Mouse (Mus musculus) heart, embryonic 15.5 days (tissue): ENCODE measurements around the gene Clec11a. TPM values are rescaled to one million over a fixed set of nuclear protein-coding genes. Genes with fewer than 3 reads are reported as not detected.

Experiments used
- polyA plus RNA-seq: library from polyadenylated mRNA; unstranded; fragments of >200 nt; fragmentation: Nextera tagmentation; extraction: Ambion mirVana; gene quantifications from 2 replicates; pipeline ENCODE4 v1.2.1, GENCODE M21; 2015

The Clec11a gene
- polyA plus RNA-seq, 1 experiment from 2014 or later = 1.0 TPM

Other genes starting within 250 kb of the Clec11a start
- not detected in 2 replicates for gene Klk1b21, start 204.6 kb downstream of the Clec11a start, polyA plus RNA-seq
- not detected in 2 replicates for gene Klk1b22, start 194.2 kb downstream of the Clec11a start, polyA plus RNA-seq
- gene Klk1b16, start 170.1 kb downstream of the Clec11a start, polyA plus RNA-seq = not detected in 2 replicates
- not detected in 2 replicates for gene Klk1b24, start 118.7 kb downstream of the Clec11a start, polyA plus RNA-seq
- not detected in 2 replicates for gene Klk1b3, start 108.7 kb downstream of the Clec11a start, polyA plus RNA-seq
- gene Klk1b4, start 99.5 kb downstream of the Clec11a start, polyA plus RNA-seq = not detected in 2 replicates
- not detected in 2 replicates for gene Klk1b5, start 91.0 kb downstream of the Clec11a start, polyA plus RNA-seq
- 0.13 TPM in 1 of 2 replicates, not detected in the other for gene Klk1, start 81.5 kb downstream of the Clec11a start, polyA plus RNA-seq
- 0.09 TPM in 1 of 2 replicates, not detected in the other for gene Gm36864, start 70.7 kb downstream of the Clec11a start, polyA plus RNA-seq
- 0.62 and 1.1 TPM in 2 replicates for gene 1700028J19Rik, start 60.2 kb downstream of the Clec11a start, polyA plus RNA-seq
- 59.5 and 86.8 TPM in 2 replicates for gene 2410002F23Rik, start 60.2 kb downstream of the Clec11a start, polyA plus RNA-seq
- not detected in 2 replicates for gene Acp4, start 49.5 kb downstream of the Clec11a start, polyA plus RNA-seq
- gene Gm15517, start 45.5 kb downstream of the Clec11a start, polyA plus RNA-seq = not detected in 2 replicates
- gene Shank1, start 3.4 kb upstream of the Clec11a start, polyA plus RNA-seq = 0.58 and 0.74 TPM in 2 replicates
- 0.71 and 0.82 TPM in 2 replicates for gene Syt3, start 77.2 kb upstream of the Clec11a start, polyA plus RNA-seq
- gene 1700008O03Rik, start 78.9 kb upstream of the Clec11a start, polyA plus RNA-seq = 0.13 and 0.47 TPM in 2 replicates
- 1.8 TPM in 2 replicates for gene Lrrc4b, start 122.1 kb upstream of the Clec11a start, polyA plus RNA-seq
- 0.43 and 0.74 TPM in 2 replicates for gene Aspdh, start 158.5 kb upstream of the Clec11a start, polyA plus RNA-seq
- gene Josd2, start 161.1 kb upstream of the Clec11a start, polyA plus RNA-seq = 134 and 146 TPM in 2 replicates
- gene Emc10, start 189.6 kb upstream of the Clec11a start, polyA plus RNA-seq = 81.6 and 109 TPM in 2 replicates
- 8.7 and 11.5 TPM in 2 replicates for gene Fam71e1, start 189.7 kb upstream of the Clec11a start, polyA plus RNA-seq
- 2.7 and 3.9 TPM in 2 replicates for gene Mybpc2, start 217.8 kb upstream of the Clec11a start, polyA plus RNA-seq
- 0.59 and 5.2 TPM in 2 replicates for gene Spib, start 225.2 kb upstream of the Clec11a start, polyA plus RNA-seq
- gene Pold1, start 241.9 kb upstream of the Clec11a start, polyA plus RNA-seq = 41.7 and 66.9 TPM in 2 replicates
- gene Nr1h2, start 247.0 kb upstream of the Clec11a start, polyA plus RNA-seq = 53.2 and 64.6 TPM in 2 replicates